Mouse (Mus musculus): ENCODE results near the gene Aplp2. TPM values are rescaled to one million over a fixed set of nuclear protein-coding genes. Genes with fewer than 3 reads are reported as not detected.

Gene Aplp2
- polyA plus RNA-seq, 1 experiment from 2014 or later, result 525 TPM

GRCm38 (mm10) chr9:31177692-31178091 is 33.9 kb downstream of the Aplp2 start:
- Histone ChIP-seq H3K36me3 (ENCODE audit: insufficient read depth, low read length) (no peaks in the 10 kb centered on the region), H3K4me2 (replicated peaks; ENCODE audit: low read depth, low read length) (no peak overlapping the region), H3K9ac (replicated peaks; ENCODE audit: low read depth) (no peak overlapping the region), H3K9me3 (ENCODE audit: low read length) (no peaks in the 10 kb centered on the region), H3K4me3 (ENCODE audit: low read depth, low read length) (no peak overlapping the region), H3K27ac (ENCODE audit: low read length) (no peak overlapping the region), H3K4me1 (ENCODE audit: insufficient read depth, low read depth, low read length) (peaks cover 20% of the 10 kb centered on the region), H3K27me3 (replicated peaks; ENCODE audit: insufficient read depth, low read length) (no peaks in the 10 kb centered on the region)
- ATAC-seq (no peak), DNase-seq (ENCODE audit: low spot score) (no peak)
- WGBS, result 90% methylated on average over 6 of the region's 6 CpGs
- TF ChIP-seq EP300 (IDR thresholded peaks at IDR 0.05) (no peak), CTCF (IDR thresholded peaks at IDR 0.05) (no peak)

DNA sequence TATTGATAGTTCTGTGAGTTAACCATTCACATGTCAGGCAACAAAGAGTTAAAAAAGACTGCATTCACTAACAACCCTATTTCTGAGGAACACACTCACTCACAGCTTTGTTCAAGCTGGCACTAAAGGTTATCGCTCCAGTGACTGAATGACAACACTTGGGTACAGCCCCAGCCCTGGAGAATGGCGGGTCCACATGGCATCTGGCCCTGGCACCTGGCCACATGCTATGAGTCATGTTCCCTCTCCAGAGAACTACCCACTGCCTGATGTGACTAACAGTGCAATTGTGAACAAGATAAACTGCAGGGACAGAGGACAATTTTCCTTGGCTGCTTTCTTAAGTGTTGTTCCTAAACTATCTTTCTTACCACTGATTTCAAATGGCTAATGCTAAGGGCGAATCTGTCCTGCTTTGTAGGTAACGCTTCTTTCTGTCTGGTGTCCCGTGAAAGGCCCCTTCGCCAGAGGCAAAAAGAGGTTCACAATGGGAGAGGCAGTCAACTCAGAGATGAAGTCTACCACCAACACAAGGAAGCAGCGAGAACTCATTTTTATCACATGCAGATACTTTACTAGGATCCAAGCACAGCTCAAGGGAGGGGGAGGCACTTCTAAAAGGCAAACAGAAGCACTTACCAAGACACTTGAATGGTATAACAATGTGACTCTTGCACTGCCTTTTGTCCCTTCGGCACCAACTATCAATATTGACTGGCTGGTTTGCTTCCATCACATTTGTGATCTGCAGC is 35.1 kb downstream of the Aplp2 start:
- Histone ChIP-seq H3K9ac (replicated peaks; ENCODE audit: low read depth) (no peak overlapping the region), H3K9me3 (ENCODE audit: low read length) (no peaks in the 10 kb centered on the region), H3K27me3 (replicated peaks; ENCODE audit: insufficient read depth, low read length) (no peaks in the 10 kb centered on the region), H3K4me3 (ENCODE audit: low read depth, low read length) (no peak overlapping the region), H3K36me3 (ENCODE audit: insufficient read depth, low read length) (0 out of 2 replicates have a peak, but pooled peaks cover 2% of the 10 kb centered on the region), H3K4me1 (ENCODE audit: insufficient read depth, low read depth, low read length) (peaks cover 12% of the 10 kb centered on the region), H3K27ac (ENCODE audit: low read length) (peak overlapping the region; percentile 52; the same call in 1 of the 2 replicates), H3K4me2 (replicated peaks; ENCODE audit: low read depth, low read length) (no peak overlapping the region)
- peak; percentile 91 for DNase-seq (ENCODE audit: low spot score)
- WGBS, result 47% methylated on average over 8 of the region's 8 CpGs
- TF ChIP-seq EP300 (IDR thresholded peaks at IDR 0.05), result peak; percentile 81
- no peak for TF ChIP-seq CTCF (IDR thresholded peaks at IDR 0.05)
- peak; percentile 98 for ATAC-seq

DNA sequence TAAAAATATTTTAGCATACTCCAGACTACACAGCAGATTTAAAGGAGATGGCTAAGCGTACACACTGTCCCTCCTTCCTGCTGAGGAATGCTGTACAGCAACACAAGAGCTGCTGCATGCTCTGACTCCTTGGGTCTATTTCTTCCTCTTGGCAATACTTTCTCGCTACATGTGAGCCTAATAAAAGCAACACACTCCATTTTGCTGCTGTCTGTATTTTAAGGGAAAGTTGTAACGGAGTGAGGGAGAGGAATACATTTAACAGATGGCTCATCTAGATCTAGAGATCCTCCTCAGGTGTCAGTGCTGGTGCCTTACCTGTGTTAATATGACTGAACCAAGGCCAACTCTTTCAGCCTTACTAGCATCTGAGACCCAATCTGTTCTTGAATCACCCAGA is 35.6 kb downstream of the Aplp2 start:
- ATAC-seq, result peak; percentile 48

GRCm38 (mm10) chr9:31175346-31175745 is 36.3 kb downstream of the Aplp2 start:
- TF ChIP-seq CTCF (IDR thresholded peaks at IDR 0.05) (no peak), EP300 (IDR thresholded peaks at IDR 0.05) (no peak)
- no peaks in the 10 kb centered on the region for H3K9me3 ChIP-seq (ENCODE audit: low read length)
- WGBS, result 66% methylated on average over 6 of the region's 6 CpGs
- H3K4me2 ChIP-seq (replicated peaks; ENCODE audit: low read depth, low read length), result no peak overlapping the region
- no peak overlapping the region for H3K9ac ChIP-seq (replicated peaks; ENCODE audit: low read depth)
- H3K4me3 ChIP-seq (ENCODE audit: low read depth, low read length), result no peak overlapping the region
- H3K27me3 ChIP-seq (replicated peaks; ENCODE audit: insufficient read depth, low read length), result no peaks in the 10 kb centered on the region
- ATAC-seq, result no peak
- no peak for DNase-seq (ENCODE audit: low spot score)
- H3K36me3 ChIP-seq (ENCODE audit: insufficient read depth, low read length), result 0 out of 2 replicates have a peak, but pooled peaks cover 5% of the 10 kb centered on the region
- H3K4me1 ChIP-seq (ENCODE audit: insufficient read depth, low read depth, low read length), result peaks cover 8% of the 10 kb centered on the region
- no peak overlapping the region for H3K27ac ChIP-seq (ENCODE audit: low read length)

More for the DNA sequence above, 35.6 kb downstream of the Aplp2 start:
- no peak overlapping the region for H3K9ac ChIP-seq (replicated peaks; ENCODE audit: low read depth)
- H3K4me3 ChIP-seq (ENCODE audit: low read depth, low read length), result no peak overlapping the region
- 0 out of 2 replicates have a peak, but pooled peaks cover 5% of the 10 kb centered on the region for H3K36me3 ChIP-seq (ENCODE audit: insufficient read depth, low read length)
- peak overlapping the region; percentile 52; the same call in 1 of the 2 replicates for H3K27ac ChIP-seq (ENCODE audit: low read length)
- no peaks in the 10 kb centered on the region for H3K9me3 ChIP-seq (ENCODE audit: low read length)
- TF ChIP-seq EP300 (IDR thresholded peaks at IDR 0.05) (no peak), CTCF (IDR thresholded peaks at IDR 0.05) (no peak)
- 51% methylated on average over 3 of the region's 3 CpGs for WGBS
- peaks cover 8% of the 10 kb centered on the region for H3K4me1 ChIP-seq (ENCODE audit: insufficient read depth, low read depth, low read length)
- DNase-seq (ENCODE audit: low spot score), result peak; percentile 40
- no peaks in the 10 kb centered on the region for H3K27me3 ChIP-seq (replicated peaks; ENCODE audit: insufficient read depth, low read length)
- H3K4me2 ChIP-seq (replicated peaks; ENCODE audit: low read depth, low read length), result no peak overlapping the region

- Histone ChIP-seq H3K36me3 (ENCODE audit: insufficient read depth, low read length) (peaks cover 19% of the 10 kb centered on the region), H3K4me2 (replicated peaks; ENCODE audit: low read depth, low read length) (no peak overlapping the region), H3K27me3 (replicated peaks; ENCODE audit: insufficient read depth, low read length) (no peaks in the 10 kb centered on the region), H3K9me3 (ENCODE audit: low read length) (no peaks in the 10 kb centered on the region), H3K9ac (replicated peaks; ENCODE audit: low read depth) (no peak overlapping the region), H3K27ac (ENCODE audit: low read length) (no peak overlapping the region), H3K4me1 (ENCODE audit: insufficient read depth, low read depth, low read length) (no peaks in the 10 kb centered on the region), H3K4me3 (ENCODE audit: low read depth, low read length) (no peak overlapping the region)
- DNase-seq (ENCODE audit: low spot score) (no peak), ATAC-seq (no peak)
- TF ChIP-seq EP300 (IDR thresholded peaks at IDR 0.05), result no peak
- no peak for TF ChIP-seq CTCF (IDR thresholded peaks at IDR 0.05)
- 86% methylated on average over 22 of the region's 22 CpGs for WGBS
Measured at GRCm38 (mm10) chr9:31168356-31169093, 43.1 kb downstream of the Aplp2 start.

DNA sequence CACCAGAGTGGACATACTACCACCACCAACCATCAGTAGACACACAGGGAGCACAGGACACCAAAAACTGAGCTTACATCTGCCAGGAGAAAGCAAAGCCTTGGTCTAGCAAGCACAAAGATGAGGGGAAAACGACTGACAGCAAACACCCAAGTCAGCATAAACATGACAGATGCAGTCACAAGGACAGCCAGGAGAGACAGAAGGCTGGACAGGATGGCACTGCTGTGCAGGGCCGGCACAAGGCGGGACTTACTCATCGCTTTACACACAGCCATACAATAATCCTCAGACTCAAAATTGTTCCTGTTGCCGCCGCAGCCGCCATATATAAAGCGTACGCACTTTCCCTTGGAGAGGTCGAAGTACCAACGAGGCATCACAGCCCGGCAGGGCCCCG is 44.3 kb downstream of the Aplp2 start:
- no peak for ATAC-seq
- Histone ChIP-seq H3K4me2 (replicated peaks; ENCODE audit: low read depth, low read length) (no peak overlapping the region), H3K4me1 (ENCODE audit: insufficient read depth, low read depth, low read length) (no peaks in the 10 kb centered on the region), H3K36me3 (ENCODE audit: insufficient read depth, low read length) (peaks cover 19% of the 10 kb centered on the region), H3K27me3 (replicated peaks; ENCODE audit: insufficient read depth, low read length) (no peaks in the 10 kb centered on the region), H3K9me3 (ENCODE audit: low read length) (no peaks in the 10 kb centered on the region), H3K27ac (ENCODE audit: low read length) (no peak overlapping the region), H3K9ac (replicated peaks; ENCODE audit: low read depth) (no peak overlapping the region), H3K4me3 (ENCODE audit: low read depth, low read length) (no peak overlapping the region)
- TF ChIP-seq CTCF (IDR thresholded peaks at IDR 0.05) (no peak), EP300 (IDR thresholded peaks at IDR 0.05) (no peak)
- WGBS, result 92% methylated on average over 13 of the region's 13 CpGs
- DNase-seq (ENCODE audit: low spot score), result no peak

All from lung, postnatal 0 days (tissue).